Mouse (Mus musculus) spleen, adult 2 months (tissue): ENCODE results near the gene Btbd3. TPM values are rescaled to one million over a fixed set of nuclear protein-coding genes. Genes with fewer than 3 reads are reported as not detected.

Source experiments
- DNase-seq, 2 experiments: peaks; one replicate each; pipeline versions ENCODE4 v3.0.0 to v3.0.0-alpha.2; 2012 to 2021; ENCODE audit warnings: low spot score in 2 of 2, low read depth in 1 of 2
- H3K27ac ChIP-seq: fragments of 200-500 bp; 2 replicates; pipeline ENCODE4 v1.5.1; 2012; ENCODE audit warnings: low read length, inconsistent platforms; ENCODE audit not compliant: insufficient read depth
- H3K27me3 ChIP-seq: fragments of 200-500 bp; 2 replicates; pipeline ENCODE4 v1.6.1; 2012; ENCODE audit warnings: mild to moderate bottlenecking, moderate library complexity, low read length, inconsistent platforms; ENCODE audit not compliant: control insufficient read depth, insufficient read depth
- H3K36me3 ChIP-seq: fragments of 200-500 bp; 2 replicates; pipeline ENCODE4 v1.6.1; 2012; ENCODE audit warnings: mild to moderate bottlenecking, low read length, inconsistent platforms; ENCODE audit not compliant: control insufficient read depth, insufficient read depth
- H3K4me1 ChIP-seq: fragments of 200-500 bp; 2 replicates; pipeline ENCODE4 v1.6.1; 2011; ENCODE audit warnings: inconsistent platforms; ENCODE audit not compliant: control insufficient read depth, insufficient read depth, insufficient read length
- H3K4me3 ChIP-seq: fragments of 200-500 bp; 2 replicates; pipeline ENCODE4 v1.5.1; 2011; ENCODE audit warnings: mild to moderate bottlenecking, inconsistent platforms; ENCODE audit not compliant: insufficient read depth, insufficient read length; ENCODE audit errors: extremely low read depth
- CTCF ChIP-seq: fragments of 200-500 bp; IDR thresholded peaks from 2 replicates; pipeline ENCODE4 v1.5.1; 2011; ENCODE audit warnings: mild to moderate bottlenecking, inconsistent platforms; ENCODE audit not compliant: insufficient read depth, insufficient read length, insufficient replicate concordance; ENCODE audit errors: extremely low read depth
- POLR2A ChIP-seq: fragments of 200-500 bp; IDR thresholded peaks from 2 replicates; pipeline ENCODE4 v1.6.1; 2011; ENCODE audit warnings: low read depth, low read length, inconsistent platforms
- WGBS: fragments of 180-500 bp; shearing (Covaris S2); methylation state at CpG from one replicate; pipeline ENCODE4 v1.1.7; 2018; 5-methylcytosine and 5-hydroxymethylcytosine counted together
- polyA plus RNA-seq: library from polyadenylated mRNA; depleted of rRNA; stranded (reverse); fragments of >200 nt; gene quantifications from 2 replicates; pipeline ENCODE4 v1.2.3, GENCODE M21; 2012

The Btbd3 gene
- polyA plus RNA-seq, 1 experiment = 2.4 TPM

DNA sequence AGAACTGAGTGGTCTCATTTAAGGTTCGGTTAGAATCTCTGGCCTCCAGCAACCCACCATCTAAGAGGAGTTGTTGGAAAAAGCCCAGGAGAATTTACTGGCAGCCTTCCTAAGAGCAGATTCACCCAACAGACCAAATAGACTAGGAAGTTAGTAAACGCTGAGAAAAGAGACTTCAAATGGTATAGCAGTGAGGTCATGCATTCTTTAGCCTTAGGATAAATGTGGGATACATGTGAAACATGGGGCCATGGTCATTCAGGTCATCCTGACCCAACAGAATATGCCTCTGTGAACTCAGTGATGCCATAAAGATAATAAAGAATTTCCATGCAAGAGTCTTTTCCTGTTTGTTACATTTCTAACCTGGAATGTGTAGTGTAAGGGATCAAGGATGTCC lies 8.4 kb upstream of the Btbd3 start:
- DNase-seq = no peak
- WGBS = 79% methylated on average over 2 of the region's 2 CpGs
- no peak overlapping the region for H3K27ac ChIP-seq
- no peak for TF ChIP-seq CTCF
- TF ChIP-seq POLR2A = no peak
- no peaks in the 10 kb centered on the region for H3K36me3 ChIP-seq
- H3K27me3 ChIP-seq = no peaks in the 10 kb centered on the region
- H3K4me1 ChIP-seq = no peaks in the 10 kb centered on the region
- H3K4me3 ChIP-seq = no peak overlapping the region

DNA sequence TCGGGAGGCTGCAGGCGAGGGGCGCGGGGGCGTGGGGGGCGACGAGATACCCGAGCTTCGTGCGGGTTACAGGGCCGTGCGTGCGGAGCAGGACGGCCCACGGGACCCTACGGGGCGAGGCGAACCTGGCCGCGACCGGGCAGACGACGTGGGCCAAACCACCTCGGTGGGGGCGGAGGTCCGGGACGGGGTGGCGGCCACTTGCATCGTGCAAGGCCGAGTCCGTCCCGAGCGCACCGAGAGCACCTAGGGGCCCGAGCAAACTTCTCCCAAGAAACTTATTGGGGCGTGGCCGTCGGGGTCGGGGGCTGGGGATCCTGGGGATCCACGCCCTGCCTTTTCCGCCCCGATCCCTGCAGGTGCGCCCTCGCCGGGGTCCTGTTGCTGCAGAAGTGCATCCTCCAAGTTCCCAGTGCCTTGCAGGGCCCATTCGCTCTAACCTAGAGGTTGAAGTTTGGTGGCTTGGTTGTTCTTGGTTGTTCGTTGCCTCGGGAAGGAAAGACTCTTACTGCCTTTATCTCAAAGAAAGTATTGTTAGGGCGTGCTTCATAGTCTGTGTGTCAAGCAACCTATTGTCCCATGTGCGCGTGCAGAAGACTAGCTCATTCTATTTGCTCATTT lies 596 bp downstream of the Btbd3 start:
- Histone ChIP-seq H3K36me3 (no peaks in the 10 kb centered on the region), H3K27me3 (peaks cover 2% of the 10 kb centered on the region; the same call in 1 of the 2 replicates), H3K27ac (peak overlapping the region; percentile 67; the same call in 1 of the 2 replicates), H3K4me1 (peaks cover 4% of the 10 kb centered on the region; the same call in 1 of the 2 replicates), H3K4me3 (peak overlapping the region; percentile 67)
- WGBS = 1% methylated on average over 51 of the region's 51 CpGs
- no peak for TF ChIP-seq CTCF
- TF ChIP-seq POLR2A = no peak
- DNase-seq = no peak

DNA sequence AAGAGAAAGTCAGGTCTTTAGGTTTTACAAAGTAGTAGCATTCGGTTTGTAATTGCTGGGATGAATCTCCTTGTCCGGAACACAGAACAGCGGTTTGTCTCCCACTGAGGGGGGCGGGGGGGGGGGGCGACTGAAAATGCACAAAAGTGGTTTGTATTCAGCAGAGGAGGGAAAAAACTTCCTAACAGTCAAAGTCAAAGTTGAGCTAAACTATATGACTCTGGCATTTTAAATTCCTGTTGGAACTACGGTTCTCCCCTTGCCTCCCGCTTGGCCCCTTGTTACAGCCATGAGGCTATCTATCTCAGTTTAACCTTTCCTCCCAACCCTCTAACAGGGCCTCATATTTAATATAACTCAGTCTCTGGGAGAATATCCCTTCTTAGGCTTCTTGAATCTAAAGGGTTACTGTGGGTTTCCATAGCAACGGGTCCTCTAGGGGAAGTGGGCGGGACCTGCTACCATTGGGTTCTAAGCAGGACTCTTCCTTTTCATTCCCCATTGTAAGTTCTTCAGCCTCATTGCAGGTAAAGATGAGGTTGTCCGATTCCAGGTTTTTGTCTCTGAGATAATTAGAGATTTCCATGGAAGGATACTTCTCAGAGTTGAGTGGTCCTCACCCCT lies 1.4 kb downstream of the Btbd3 start:
- Histone ChIP-seq H3K27me3 (peaks cover 2% of the 10 kb centered on the region; the same call in 1 of the 2 replicates), H3K4me3 (peak overlapping the region; percentile 26; the same call in 1 of the 2 replicates), H3K27ac (no peak overlapping the region), H3K4me1 (peaks cover 4% of the 10 kb centered on the region; the same call in 1 of the 2 replicates), H3K36me3 (no peaks in the 10 kb centered on the region)
- TF ChIP-seq CTCF (no peak), POLR2A (no peak)
- no peak for DNase-seq
- WGBS = 2% methylated on average over 10 of the region's 10 CpGs

- Histone ChIP-seq H3K27ac (no peak overlapping the region), H3K36me3 (no peaks in the 10 kb centered on the region), H3K4me1 (peaks cover 4% of the 10 kb centered on the region), H3K27me3 (peaks cover 2% of the 10 kb centered on the region; the same call in 1 of the 2 replicates), H3K4me3 (no peak overlapping the region)
- DNase-seq = no peak
- 88% methylated on average over 7 of the region's 7 CpGs for WGBS
- TF ChIP-seq CTCF = no peak
- TF ChIP-seq POLR2A = no peak
These were observed 4.8 kb downstream of the Btbd3 start for GRCm38 (mm10) chr2:138261140-138261539.

DNA sequence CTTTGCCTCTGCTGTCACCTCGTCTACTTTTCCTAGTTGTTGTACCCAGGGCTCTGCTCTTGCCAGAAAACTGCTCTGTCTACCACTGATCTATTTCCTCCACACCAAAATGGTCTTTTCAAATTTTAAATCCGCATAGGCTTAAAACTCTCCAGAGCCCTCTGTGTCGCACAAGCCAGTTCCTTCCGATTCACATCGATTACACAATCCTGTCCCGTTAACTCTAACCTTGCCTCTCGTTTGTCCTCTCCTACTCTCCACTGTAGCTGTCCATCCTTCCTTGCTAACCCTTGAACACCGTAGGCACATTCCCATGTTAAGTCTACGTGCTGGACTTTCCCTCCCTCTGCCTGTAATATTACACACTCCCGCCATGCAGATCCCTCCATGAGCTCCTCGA lies 6.5 kb downstream of the Btbd3 start:
- no peak overlapping the region for H3K27ac ChIP-seq
- 68% methylated on average over 11 of the region's 11 CpGs for WGBS
- no peaks in the 10 kb centered on the region for H3K36me3 ChIP-seq
- no peaks in the 10 kb centered on the region; the same call in 1 of the 2 replicates for H3K4me1 ChIP-seq
- DNase-seq = no peak
- no peak for TF ChIP-seq CTCF
- no peak for TF ChIP-seq POLR2A
- no peaks in the 10 kb centered on the region for H3K27me3 ChIP-seq
- no peak overlapping the region for H3K4me3 ChIP-seq

DNA sequence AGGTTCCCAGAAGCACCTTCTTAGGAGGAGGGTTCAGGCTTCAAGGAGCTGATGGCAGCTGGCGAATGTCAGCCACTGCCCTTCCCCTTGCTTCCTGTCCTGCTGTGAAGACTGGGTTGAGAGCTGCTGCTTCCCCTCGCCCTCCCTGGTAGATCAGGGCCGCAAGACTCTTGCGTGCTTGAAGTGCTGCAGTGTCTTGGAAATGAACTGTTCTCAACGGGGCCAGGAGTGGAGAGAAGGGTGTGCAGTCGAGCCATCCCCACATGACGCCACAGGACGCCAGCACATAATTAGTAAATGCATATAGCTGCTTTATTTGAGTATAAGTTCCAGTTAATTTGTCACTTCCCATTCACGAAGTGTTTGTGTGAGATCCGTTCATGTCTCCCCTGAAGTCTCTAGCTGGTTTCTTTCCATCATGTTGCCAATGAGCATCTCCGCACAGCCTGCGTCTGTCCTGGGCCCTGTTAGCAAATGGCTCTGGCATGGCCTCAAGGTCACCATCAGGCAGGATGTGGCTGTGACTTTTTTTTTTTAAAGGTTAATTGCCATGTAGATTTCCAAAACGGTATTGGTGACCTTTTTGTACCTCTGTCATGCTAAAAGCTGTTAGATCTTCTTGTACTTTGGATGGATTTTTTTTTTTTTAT lies 9.1 kb downstream of the Btbd3 start:
- DNase-seq = peak in 1 of 2 experiments; percentile 5
- Histone ChIP-seq H3K4me3 (no peak overlapping the region), H3K27me3 (no peaks in the 10 kb centered on the region), H3K4me1 (no peaks in the 10 kb centered on the region; the same call in 1 of the 2 replicates), H3K36me3 (no peaks in the 10 kb centered on the region), H3K27ac (peak overlapping the region; percentile 42)
- TF ChIP-seq POLR2A (no peak), CTCF (no peak)
- 23% methylated on average over 13 of the region's 13 CpGs for WGBS

DNA sequence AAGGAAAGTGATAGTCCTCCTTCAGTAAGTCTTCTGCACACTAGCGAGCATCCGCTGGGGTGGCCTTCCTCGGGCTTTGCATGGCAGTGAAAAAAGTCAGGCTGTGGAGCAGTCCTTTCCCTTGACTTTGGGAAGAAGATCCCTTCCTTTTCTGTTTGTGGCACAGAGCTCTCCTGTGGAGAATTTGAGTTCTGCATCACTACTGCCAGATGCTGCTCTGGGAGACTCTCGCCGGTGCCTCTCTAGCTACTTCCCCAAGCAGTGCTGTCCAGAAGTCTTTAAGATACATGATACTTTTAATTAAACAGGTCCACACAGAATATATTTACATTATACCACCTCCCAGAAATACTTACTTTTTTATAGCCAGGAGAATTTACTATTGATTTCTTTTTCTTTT lies 10.3 kb downstream of the Btbd3 start:
- Histone ChIP-seq H3K27ac (no peak overlapping the region), H3K36me3 (no peaks in the 10 kb centered on the region), H3K4me3 (no peak overlapping the region), H3K4me1 (no peaks in the 10 kb centered on the region; the same call in 1 of the 2 replicates), H3K27me3 (no peaks in the 10 kb centered on the region)
- WGBS = 56% methylated on average over 5 of the region's 5 CpGs
- no peak for DNase-seq
- TF ChIP-seq POLR2A (no peak), CTCF (no peak)
